Mouse (Mus musculus) small intestine, adult 2 months (tissue): Measurements from ENCODE around the gene Dffa.

ENCODE experiments used
- CTCF ChIP-seq: fragments of 200-500 bp; IDR thresholded peaks from 2 replicates; pipeline ENCODE4 v1.5.1; 2012; ENCODE audit warnings: low read depth, mild to moderate bottlenecking, control low read depth, inconsistent platforms, low read length, moderate library complexity, mixed read lengths; ENCODE audit not compliant: insufficient replicate concordance, insufficient read length; ENCODE audit errors: extremely low read depth
- POLR2A ChIP-seq: fragments of 200-500 bp; IDR thresholded peaks from 2 replicates; pipeline ENCODE4 v1.6.1; 2012; ENCODE audit warnings: low read depth, mild to moderate bottlenecking, control low read depth, inconsistent platforms, low read length, moderate library complexity

GRCm38 (mm10) chr4:149148084-149148483, 44.1 kb downstream of the Dffa start:
- TF ChIP-seq CTCF (no peak), POLR2A (no peak)
